Mouse (Mus musculus) liver, embryonic 12.5 days (tissue): ENCODE measurements around the gene Ntn5. TPM values are rescaled to one million over a fixed set of nuclear protein-coding genes. Genes with fewer than 3 reads are reported as not detected.

Experiments
- ATAC-seq: fragments of 200-750 bp; cut with Nextera tagmentation; 2 replicates; pipeline ENCODE4 v1.8.0; 2017; ENCODE audit warnings: moderate number of reproducible peaks, mild to moderate bottlenecking, moderate library complexity
- H3K27ac ChIP-seq: fragments of 300-500 bp; sonication (generic); 2 replicates; pipeline ENCODE4 v1.5.1; 2016; ENCODE audit warnings: mild to moderate bottlenecking
- H3K27me3 ChIP-seq: fragments of 300-500 bp; sonication (generic); replicated peaks from 2 replicates; pipeline ENCODE4 v1.6.1; 2016; ENCODE audit warnings: mild to moderate bottlenecking, moderate library complexity
- H3K36me3 ChIP-seq: fragments of 300-500 bp; sonication (generic); 2 replicates; pipeline ENCODE4 v1.6.1; 2016; ENCODE audit warnings: mild to moderate bottlenecking, moderate library complexity
- H3K4me1 ChIP-seq: fragments of 300-500 bp; sonication (generic); 2 replicates; pipeline ENCODE4 v1.6.1; 2016
- H3K4me2 ChIP-seq: fragments of 300-500 bp; sonication (generic); 2 replicates; pipeline ENCODE4 v1.6.1; 2016; ENCODE audit warnings: mild to moderate bottlenecking, moderate library complexity
- H3K4me3 ChIP-seq: fragments of 300-500 bp; sonication (generic); 2 replicates; pipeline ENCODE4 v1.5.1; 2016; ENCODE audit warnings: mild to moderate bottlenecking, moderate library complexity
- H3K9ac ChIP-seq: fragments of 300-500 bp; sonication (generic); 2 replicates; pipeline ENCODE4 v1.6.1; 2016; ENCODE audit warnings: mild to moderate bottlenecking, moderate library complexity
- H3K9me3 ChIP-seq: fragments of 300-500 bp; sonication (generic); replicated peaks from 2 replicates; pipeline ENCODE4 v1.6.1; 2016; ENCODE audit warnings: mild to moderate bottlenecking, moderate library complexity
- WGBS: fragments of 180-500 bp; shearing (Covaris S2); methylation state at CpG from one replicate; pipeline ENCODE4 v1.1.7; 2016; ENCODE audit not compliant: insufficient replicate concordance; 5-methylcytosine and 5-hydroxymethylcytosine counted together
- polyA plus RNA-seq: library from polyadenylated mRNA; unstranded; fragments of >200 nt; fragmentation: Nextera tagmentation; extraction: Ambion mirVana; gene quantifications from 2 replicates; pipeline ENCODE4 v1.2.1, GENCODE M21; 2016

Ntn5 gene
- polyA plus RNA-seq, 1 experiment from 2014 or later: not detected

GRCm38 (mm10) chr7:45665303-45666138, 18.3 kb upstream of the Ntn5 start:
- H3K27ac ChIP-seq: no peak overlapping the region
- WGBS: 45% methylated on average over 13 of the region's 13 CpGs
- no peak for ATAC-seq
- H3K27me3 ChIP-seq: peaks cover 19% of the 10 kb centered on the region
- no peak overlapping the region; the same call in 1 of the 2 replicates for H3K9ac ChIP-seq
- no peaks in the 10 kb centered on the region for H3K36me3 ChIP-seq
- no peaks in the 10 kb centered on the region for H3K9me3 ChIP-seq
- H3K4me1 ChIP-seq: peaks cover 18% of the 10 kb centered on the region; the same call in 1 of the 2 replicates
- no peak overlapping the region for H3K4me2 ChIP-seq
- H3K4me3 ChIP-seq: no peak overlapping the region

- no peak within 1 kb of the TSS for H3K4me2 ChIP-seq
Observed at GRCm38 (mm10) chr7:45666161-45666560, 17.7 kb upstream of the Ntn5 start, which contains the start of gene Fut2. Fut2 (minus strand) TSS chr7:45666394.

GRCm38 (mm10) chr7:45667761-45668160, 16.1 kb upstream of the Ntn5 start:
- no peak overlapping the region for H3K4me3 ChIP-seq
- H3K4me1 ChIP-seq: peaks cover 18% of the 10 kb centered on the region; the same call in 1 of the 2 replicates
- no peak overlapping the region for H3K4me2 ChIP-seq
- H3K9me3 ChIP-seq: no peaks in the 10 kb centered on the region
- no peak for ATAC-seq
- no peaks in the 10 kb centered on the region for H3K36me3 ChIP-seq
- H3K27ac ChIP-seq: no peak overlapping the region
- H3K27me3 ChIP-seq: peaks cover 22% of the 10 kb centered on the region
- 78% methylated on average over 14 of the region's 14 CpGs for WGBS
- H3K9ac ChIP-seq: no peak overlapping the region

More at GRCm38 (mm10) chr7:45666161-45666560, 17.7 kb upstream of the Ntn5 start, which contains the start of gene Fut2:
- peaks cover 19% of the 10 kb centered on the region for H3K27me3 ChIP-seq
- peaks cover 18% of the 10 kb centered on the region; the same call in 1 of the 2 replicates for H3K4me1 ChIP-seq
- 67% methylated on average over 7 of the region's 7 CpGs for WGBS
- no peak within 1 kb of the TSS for H3K4me3 ChIP-seq
- H3K9ac ChIP-seq: no peak within 1 kb of the TSS; the same call in 1 of the 2 replicates
- ATAC-seq: no peak
- no peak within 1 kb of the TSS for H3K27ac ChIP-seq
- no peaks in the 10 kb centered on the region for H3K9me3 ChIP-seq
- no peaks in the 10 kb centered on the region for H3K36me3 ChIP-seq

DNA sequence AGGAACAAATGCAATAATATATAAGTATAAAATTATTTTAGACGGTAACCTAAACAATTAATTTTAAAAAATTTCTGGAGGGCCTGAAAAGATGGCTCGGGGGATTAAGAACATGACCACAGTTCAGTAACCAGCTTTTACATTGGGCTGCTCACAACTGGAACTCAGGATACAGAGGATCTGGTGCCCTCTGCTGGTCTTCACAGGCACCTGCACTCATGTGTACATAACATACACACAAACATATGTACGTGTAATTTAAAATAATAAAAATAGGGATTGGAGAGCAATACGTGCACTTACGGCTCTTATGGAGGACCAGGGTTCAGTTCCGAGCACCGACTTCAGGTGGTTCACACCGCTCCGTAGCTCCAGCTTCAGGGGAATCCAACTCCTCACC, 14.9 kb upstream of the Ntn5 start:
- ATAC-seq: no peak
- WGBS: 82% methylated on average over 9 of the region's 9 CpGs
- peaks cover 18% of the 10 kb centered on the region; the same call in 1 of the 2 replicates for H3K4me1 ChIP-seq
- peaks cover 19% of the 10 kb centered on the region for H3K27me3 ChIP-seq
- H3K4me3 ChIP-seq: no peak overlapping the region
- no peaks in the 10 kb centered on the region for H3K9me3 ChIP-seq
- no peak overlapping the region for H3K4me2 ChIP-seq
- no peak overlapping the region for H3K9ac ChIP-seq
- H3K27ac ChIP-seq: no peak overlapping the region
- H3K36me3 ChIP-seq: no peaks in the 10 kb centered on the region

DNA sequence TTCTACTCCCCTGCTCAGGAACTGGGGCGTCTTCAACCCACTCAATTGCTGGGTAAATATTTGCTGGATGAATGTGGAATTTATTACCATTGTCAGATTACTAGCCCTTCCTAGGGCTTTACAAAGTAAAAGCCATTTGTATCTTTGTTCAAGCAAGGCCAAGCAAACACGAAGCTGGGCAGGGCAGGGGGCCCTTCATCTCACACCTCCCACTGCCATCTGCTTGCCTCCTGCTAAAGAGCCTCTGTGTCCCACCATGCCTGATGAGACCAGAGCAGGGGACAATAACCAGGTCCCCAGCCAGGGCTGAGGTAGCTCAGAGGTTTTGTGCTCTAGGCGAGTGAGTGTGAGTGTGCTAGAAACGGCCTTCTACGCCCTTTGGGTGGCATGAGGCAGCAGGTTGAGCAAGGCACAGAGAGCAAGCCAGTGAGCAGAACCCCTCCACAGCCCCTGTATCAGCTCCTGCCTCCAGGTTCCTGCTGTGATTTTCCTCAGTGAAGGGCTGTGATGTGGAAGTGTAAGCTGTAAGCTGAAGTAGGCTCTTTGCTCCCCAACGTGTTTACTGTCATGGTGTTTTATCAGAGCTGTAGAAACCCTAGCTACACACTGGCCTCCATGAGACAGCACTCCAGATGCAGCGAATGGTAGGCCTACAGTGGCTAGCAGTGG, 6.1 kb upstream of the Ntn5 start:
- Histone ChIP-seq H3K4me2 (no peak overlapping the region), H3K27ac (no peak overlapping the region), H3K27me3 (0 out of 2 replicates have a peak, but pooled peaks cover 7% of the 10 kb centered on the region), H3K36me3 (no peaks in the 10 kb centered on the region), H3K9me3 (no peaks in the 10 kb centered on the region), H3K4me3 (no peak overlapping the region), H3K9ac (no peak overlapping the region), H3K4me1 (peaks cover 20% of the 10 kb centered on the region)
- ATAC-seq: no peak
- WGBS: 62% methylated on average over 7 of the region's 7 CpGs

DNA sequence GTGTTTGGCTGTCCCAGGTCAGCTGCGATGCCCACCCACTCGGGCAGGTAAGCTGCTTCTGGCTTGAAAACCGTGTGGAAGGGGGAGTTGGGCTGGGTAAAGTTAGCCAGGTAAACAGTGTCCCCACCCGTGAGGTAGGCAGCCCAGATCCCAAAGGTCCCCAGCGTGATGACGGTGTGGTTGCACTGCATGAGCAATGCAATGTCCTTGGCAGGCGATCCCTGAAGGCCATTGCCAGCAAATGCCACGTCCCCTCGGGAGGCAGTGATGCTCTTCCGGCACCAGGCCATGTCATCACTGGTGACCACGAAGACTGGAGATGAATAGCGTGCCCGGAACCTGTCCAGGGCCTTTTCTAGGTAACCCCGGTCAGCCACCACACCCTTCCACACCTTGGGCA, 5.3 kb upstream of the Ntn5 start:
- 86% methylated on average over 14 of the region's 14 CpGs for WGBS
- H3K36me3 ChIP-seq: no peaks in the 10 kb centered on the region
- no peak overlapping the region for H3K4me3 ChIP-seq
- H3K9me3 ChIP-seq: no peaks in the 10 kb centered on the region
- H3K9ac ChIP-seq: no peak overlapping the region
- no peak overlapping the region for H3K4me2 ChIP-seq
- peaks cover 7% of the 10 kb centered on the region; the same call in 1 of the 2 replicates for H3K27me3 ChIP-seq
- H3K4me1 ChIP-seq: peaks cover 20% of the 10 kb centered on the region
- ATAC-seq: no peak
- H3K27ac ChIP-seq: no peak overlapping the region

- Histone ChIP-seq H3K9me3 (no peaks in the 10 kb centered on the region), H3K27me3 (peaks cover 13% of the 10 kb centered on the region), H3K27ac (no peak overlapping the region), H3K4me1 (peaks cover 20% of the 10 kb centered on the region), H3K9ac (no peak overlapping the region), H3K4me2 (no peak overlapping the region), H3K4me3 (no peak overlapping the region), H3K36me3 (no peaks in the 10 kb centered on the region)
- WGBS: 55% methylated on average over 14 of the region's 14 CpGs
- 0 out of 2 replicates have a peak, but pooled peaks have one; percentile 24 for ATAC-seq
Observed at GRCm38 (mm10) chr7:45679966-45680621, 3.7 kb upstream of the Ntn5 start.

- 44% methylated on average over 8 of the region's 8 CpGs for WGBS
Observed at GRCm38 (mm10) chr7:45681046-45681736, 2.6 kb upstream of the Ntn5 start.

DNA sequence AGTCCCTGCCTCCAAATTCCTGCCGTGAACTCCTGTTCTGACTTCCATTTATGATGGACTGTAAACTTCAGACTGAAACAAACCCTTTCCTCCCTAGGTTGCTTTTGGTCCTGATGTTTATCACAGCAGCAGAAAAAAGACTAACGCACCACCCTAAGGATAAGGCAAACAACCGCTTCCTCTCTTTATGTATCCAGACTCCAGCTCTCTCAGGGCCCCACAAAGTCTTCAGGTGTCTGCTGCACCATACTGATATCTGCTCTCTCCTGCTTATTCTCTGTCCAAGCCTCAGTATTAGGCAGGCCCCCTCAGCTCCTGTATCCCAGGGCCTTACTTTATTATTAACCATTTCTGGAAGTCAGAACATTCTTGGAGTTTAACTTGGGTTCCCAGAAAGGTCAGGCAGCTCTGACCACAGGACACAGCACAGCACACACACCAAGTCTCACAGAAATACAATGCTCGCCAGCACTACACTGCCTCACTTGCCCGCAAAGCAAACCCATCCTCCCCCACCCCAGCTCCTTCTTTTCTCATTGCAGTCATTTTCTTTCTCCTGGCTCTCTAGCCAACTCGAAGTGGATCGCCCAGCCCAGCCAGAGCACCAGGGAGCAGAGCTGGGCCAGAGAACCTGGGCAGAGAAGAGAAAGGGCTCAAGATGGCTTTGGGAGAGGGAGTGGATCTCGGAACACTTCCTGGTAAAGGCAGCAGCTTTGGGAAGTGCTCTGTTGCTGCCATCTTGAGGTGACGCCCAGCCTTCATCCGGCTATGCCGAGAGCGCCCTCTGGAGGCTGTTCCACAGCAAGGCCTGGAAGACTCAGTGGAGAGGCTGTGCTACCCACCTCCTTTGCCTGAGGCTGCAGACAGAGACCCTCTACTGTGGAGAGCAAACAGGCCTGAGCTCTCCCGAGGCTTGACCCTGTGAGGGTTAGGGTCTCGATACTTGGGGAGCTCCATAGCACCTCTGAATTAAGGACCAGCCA, 1.4 kb upstream of the Ntn5 start:
- Histone ChIP-seq H3K4me3 (0 out of 2 replicates have a peak overlapping the region, but pooled peaks have one; percentile 12), H3K27ac (peak overlapping the region; percentile 50), H3K27me3 (peaks cover 16% of the 10 kb centered on the region), H3K9ac (peak overlapping the region; percentile 55; the same call in 1 of the 2 replicates), H3K4me1 (peaks cover 27% of the 10 kb centered on the region), H3K4me2 (peak overlapping the region; percentile 50), H3K9me3 (no peaks in the 10 kb centered on the region), H3K36me3 (no peaks in the 10 kb centered on the region)
- ATAC-seq: peak; percentile 34; the same call in 1 of the 2 replicates
- 23% methylated on average over 14 of the region's 14 CpGs for WGBS

More at GRCm38 (mm10) chr7:45681046-45681736, 2.6 kb upstream of the Ntn5 start:
- Histone ChIP-seq H3K27ac (no peak overlapping the region), H3K27me3 (peaks cover 8% of the 10 kb centered on the region), H3K4me2 (no peak overlapping the region), H3K4me3 (no peak overlapping the region), H3K36me3 (no peaks in the 10 kb centered on the region), H3K4me1 (peaks cover 21% of the 10 kb centered on the region), H3K9me3 (no peaks in the 10 kb centered on the region), H3K9ac (no peak overlapping the region)
- no peak for ATAC-seq

DNA sequence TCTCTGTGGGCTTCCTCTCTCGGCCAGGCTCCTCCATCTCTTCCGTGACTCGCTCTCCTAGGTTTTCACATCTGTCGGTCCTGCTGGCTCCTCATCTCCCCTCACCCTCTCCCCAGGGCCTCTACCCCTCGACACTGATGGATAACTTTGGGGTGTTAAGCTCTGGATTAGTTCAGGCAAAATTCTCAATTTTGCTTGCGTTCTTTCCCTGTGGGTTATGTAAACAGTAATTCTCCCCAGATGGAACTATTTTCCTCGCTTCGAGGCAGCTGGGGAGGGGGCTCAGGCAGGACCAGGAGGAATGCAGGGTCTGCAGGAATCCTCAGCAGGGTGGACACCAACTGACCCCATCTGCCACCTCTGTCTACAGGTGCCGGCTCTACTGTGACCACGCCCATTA, 2.0 kb downstream of the Ntn5 start:
- Histone ChIP-seq H3K27me3 (peaks cover 16% of the 10 kb centered on the region), H3K4me2 (no peak overlapping the region), H3K36me3 (no peaks in the 10 kb centered on the region), H3K9me3 (no peaks in the 10 kb centered on the region), H3K4me3 (no peak overlapping the region), H3K27ac (no peak overlapping the region), H3K9ac (no peak overlapping the region), H3K4me1 (peaks cover 30% of the 10 kb centered on the region)
- WGBS: 53% methylated on average over 10 of the region's 10 CpGs
- ATAC-seq: no peak
